Mouse (Mus musculus) ES-Bruce4 (cell line): ENCODE measurements around the gene Gm11627. TPM values are rescaled to one million over a fixed set of nuclear protein-coding genes. Genes with fewer than 3 reads are reported as not detected.
A peak's percentile ranks its signal among the peaks of the same experiment; 100 is the strongest.

Experiments used
- H3K27ac ChIP-seq: 2 replicates; pipeline ENCODE4 v1.5.1; 2012; ENCODE audit warnings: low read length, inconsistent platforms; ENCODE audit not compliant: insufficient read depth
- H3K27me3 ChIP-seq: 2 replicates; pipeline ENCODE4 v1.6.1; 2012; ENCODE audit warnings: mild to moderate bottlenecking, low read length, inconsistent platforms; ENCODE audit not compliant: control insufficient read depth, poor library complexity, insufficient read depth, severe bottlenecking
- H3K36me3 ChIP-seq: 2 replicates; pipeline ENCODE4 v1.6.1; 2012; ENCODE audit warnings: inconsistent platforms, mild to moderate bottlenecking, low read length, moderate library complexity; ENCODE audit not compliant: control insufficient read depth, poor library complexity, insufficient read depth, severe bottlenecking
- H3K4me1 ChIP-seq: one replicate; pipeline ENCODE4 v1.8.1; 2011; ENCODE audit warnings: low read length; ENCODE audit not compliant: control insufficient read depth, insufficient read depth
- H3K4me3 ChIP-seq: 2 replicates; pipeline ENCODE4 v1.5.1; 2011; ENCODE audit warnings: low read depth, mild to moderate bottlenecking, low read length
- H3K9ac ChIP-seq: 2 replicates; pipeline ENCODE4 v1.6.1; 2012; ENCODE audit warnings: low read depth, mild to moderate bottlenecking, inconsistent platforms; ENCODE audit not compliant: poor library complexity, severe bottlenecking
- H3K9me3 ChIP-seq: replicated peaks from 2 replicates; pipeline ENCODE4 v1.6.1; 2012; ENCODE audit warnings: mild to moderate bottlenecking, low read length, inconsistent platforms; ENCODE audit not compliant: control insufficient read depth, poor library complexity, insufficient read depth, severe bottlenecking
- CTCF ChIP-seq: IDR thresholded peaks from one replicate; pipeline ENCODE4 v1.8.1; 2011; ENCODE audit warnings: low read depth, low read length
- EP300 ChIP-seq: IDR thresholded peaks from 2 replicates; pipeline ENCODE4 v1.6.1; 2011; ENCODE audit warnings: low read depth, low read length; ENCODE audit not compliant: insufficient read depth
- POLR2A ChIP-seq: IDR thresholded peaks from one replicate; pipeline ENCODE4 v1.8.1; 2011; ENCODE audit warnings: low read length; ENCODE audit not compliant: insufficient read depth
- polyA plus RNA-seq: library from polyadenylated mRNA; stranded (reverse); fragments of >200 nt; gene quantifications from 2 replicates; pipeline ENCODE4 v1.2.4, GENCODE M21; 2011; ENCODE audit warnings: low read depth; ENCODE audit not compliant: missing spikeins, insufficient read depth, insufficient read length

Gm11627 gene
- polyA plus RNA-seq, 1 experiment, result 3.8 TPM

DNA sequence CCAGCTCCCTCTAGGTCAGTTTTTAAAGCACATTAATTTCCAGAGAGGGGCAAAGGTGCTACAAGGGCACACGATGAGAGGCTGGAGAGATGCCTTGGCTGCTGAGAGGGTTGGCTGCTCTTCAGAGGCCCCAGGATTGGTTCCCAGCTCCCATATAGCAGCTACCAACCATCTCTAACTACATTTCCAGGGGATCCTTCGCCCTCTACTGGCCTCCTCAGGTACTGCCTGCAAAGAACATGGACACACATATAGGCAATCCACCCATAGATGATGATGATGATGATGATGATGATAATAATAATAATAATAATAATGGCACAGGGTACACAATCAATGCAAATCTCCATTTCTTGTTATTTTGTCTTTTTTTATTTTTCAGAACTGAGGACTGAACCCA, 40.2 kb upstream of the Gm11627 start:
- no peaks in the 10 kb centered on the region for H3K36me3 ChIP-seq
- H3K27me3 ChIP-seq, result no peaks in the 10 kb centered on the region; the same call in 1 of the 2 replicates
- no peak overlapping the region for H3K9ac ChIP-seq
- H3K4me1 ChIP-seq, result peaks cover under 1% of the 10 kb centered on the region
- H3K9me3 ChIP-seq, result no peaks in the 10 kb centered on the region
- no peak overlapping the region for H3K4me3 ChIP-seq
- TF ChIP-seq EP300 (no peak), POLR2A (no peak), CTCF (peak; percentile 3)
- H3K27ac ChIP-seq, result no peak overlapping the region

- no peak overlapping the region for H3K9ac ChIP-seq
Measured at GRCm38 (mm10) chr11:102611317-102611705, 32.0 kb upstream of the Gm11627 start.

GRCm38 (mm10) chr11:102610675-102611316, 31.5 kb upstream of the Gm11627 start:
- Histone ChIP-seq H3K9me3 (no peaks in the 10 kb centered on the region), H3K4me1 (no peaks in the 10 kb centered on the region), H3K27ac (no peak overlapping the region), H3K27me3 (peaks cover 2% of the 10 kb centered on the region), H3K36me3 (no peaks in the 10 kb centered on the region; the same call in 1 of the 2 replicates), H3K4me3 (no peak overlapping the region), H3K9ac (no peak overlapping the region)
- TF ChIP-seq POLR2A (no peak), EP300 (no peak)

More at GRCm38 (mm10) chr11:102611317-102611705, 32.0 kb upstream of the Gm11627 start:
- H3K36me3 ChIP-seq, result no peaks in the 10 kb centered on the region; the same call in 1 of the 2 replicates
- TF ChIP-seq POLR2A (no peak), EP300 (no peak), CTCF (no peak)
- no peak overlapping the region for H3K4me3 ChIP-seq
- no peaks in the 10 kb centered on the region for H3K9me3 ChIP-seq
- no peaks in the 10 kb centered on the region; the same call in none of the 2 replicates for H3K27me3 ChIP-seq
- H3K4me1 ChIP-seq, result no peaks in the 10 kb centered on the region
- H3K27ac ChIP-seq, result no peak overlapping the region

GRCm38 (mm10) chr11:102610260-102610659, 31.0 kb upstream of the Gm11627 start:
- no peaks in the 10 kb centered on the region for H3K9me3 ChIP-seq
- H3K27ac ChIP-seq, result no peak overlapping the region
- no peak for TF ChIP-seq CTCF
- no peak overlapping the region for H3K9ac ChIP-seq
- no peaks in the 10 kb centered on the region; the same call in 1 of the 2 replicates for H3K36me3 ChIP-seq
- H3K27me3 ChIP-seq, result peaks cover 2% of the 10 kb centered on the region; the same call in 1 of the 2 replicates
- no peaks in the 10 kb centered on the region for H3K4me1 ChIP-seq
- no peak overlapping the region for H3K4me3 ChIP-seq

DNA sequence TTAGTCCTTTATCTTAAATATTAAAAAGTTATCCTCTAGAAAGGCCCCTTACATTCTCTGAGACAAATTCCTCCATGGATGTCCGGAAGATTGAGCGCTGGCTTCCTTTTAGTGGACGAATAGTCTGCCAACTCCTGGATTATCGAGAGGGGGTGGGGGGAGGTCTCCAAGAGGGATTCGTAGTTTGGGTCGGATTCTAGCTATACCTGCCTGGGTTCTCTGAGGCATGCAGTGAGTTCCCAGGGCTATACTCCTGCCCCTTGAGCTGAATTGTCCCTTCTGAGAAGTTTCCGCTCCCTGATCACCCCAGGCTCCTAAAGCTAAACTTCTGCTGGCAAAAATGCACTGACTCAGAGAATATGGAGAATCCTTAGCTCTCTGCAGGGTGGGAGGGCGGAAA, 30.2 kb upstream of the Gm11627 start:
- Histone ChIP-seq H3K27me3 (peaks cover 2% of the 10 kb centered on the region; the same call in 1 of the 2 replicates), H3K36me3 (no peaks in the 10 kb centered on the region; the same call in 1 of the 2 replicates), H3K4me3 (no peak overlapping the region), H3K27ac (no peak overlapping the region), H3K9me3 (no peaks in the 10 kb centered on the region), H3K4me1 (no peaks in the 10 kb centered on the region), H3K9ac (no peak overlapping the region)
- TF ChIP-seq CTCF (no peak), EP300 (no peak), POLR2A (no peak)

GRCm38 (mm10) chr11:102608691-102609090, 29.4 kb upstream of the Gm11627 start:
- H3K4me1 ChIP-seq, result no peaks in the 10 kb centered on the region
- no peak overlapping the region for H3K27ac ChIP-seq
- H3K4me3 ChIP-seq, result no peak overlapping the region
- H3K9ac ChIP-seq, result no peak overlapping the region
- no peak for TF ChIP-seq POLR2A
- TF ChIP-seq CTCF, result no peak
- H3K27me3 ChIP-seq, result peaks cover 2% of the 10 kb centered on the region; the same call in 1 of the 2 replicates
- H3K9me3 ChIP-seq, result no peaks in the 10 kb centered on the region
- no peaks in the 10 kb centered on the region; the same call in 1 of the 2 replicates for H3K36me3 ChIP-seq
